Mouse (Mus musculus) neural tube, embryonic 11.5 days (tissue): ENCODE data around the gene Scamp1. TPM values are rescaled to one million over a fixed set of nuclear protein-coding genes. Genes with fewer than 3 reads are reported as not detected.
"Not testable (repeated sequence)": the region's sequence is repeated elsewhere in the genome, so short reads cannot be mapped to it uniquely, and the experiment has no call there.

Experiments
- ATAC-seq: fragments of 200-750 bp; cut with Nextera tagmentation; 2 replicates; pipeline ENCODE4 v1.8.0; 2017; ENCODE audit warnings: moderate number of reproducible peaks, mild to moderate bottlenecking, moderate TSS enrichment, moderate library complexity; ENCODE audit not compliant: insufficient read depth, low FRiP score, low TSS enrichment
- DNase-seq: peaks from one replicate; pipeline ENCODE4 v3.0.0-alpha.2; 2015; ENCODE audit warnings: low spot score
- H3K27ac ChIP-seq: fragments of 300-500 bp; sonication (generic); 2 replicates; pipeline ENCODE4 v1.5.1; 2014; ENCODE audit warnings: low read depth, mild to moderate bottlenecking, low read length
- H3K27me3 ChIP-seq: fragments of 300-500 bp; sonication (generic); 2 replicates; pipeline ENCODE4 v1.6.1; 2014; ENCODE audit warnings: mild to moderate bottlenecking, low read length, mixed read lengths; ENCODE audit not compliant: control insufficient read depth, insufficient read depth
- H3K36me3 ChIP-seq: fragments of 300-500 bp; sonication (generic); 2 replicates; pipeline ENCODE4 v1.6.1; 2014; ENCODE audit warnings: mild to moderate bottlenecking, low read length, moderate library complexity, mixed read lengths; ENCODE audit not compliant: control insufficient read depth, insufficient read depth
- H3K4me1 ChIP-seq: fragments of 300-500 bp; sonication (generic); 2 replicates; pipeline ENCODE4 v1.6.1; 2014; ENCODE audit warnings: low read length, mixed read lengths; ENCODE audit not compliant: control insufficient read depth, insufficient read depth
- H3K4me2 ChIP-seq: fragments of 300-500 bp; sonication (generic); 2 replicates; pipeline ENCODE4 v1.6.1; 2014; ENCODE audit warnings: low read depth, mild to moderate bottlenecking, moderate library complexity
- H3K4me3 ChIP-seq: fragments of 300-500 bp; sonication (generic); 2 replicates; pipeline ENCODE4 v1.5.1; 2014; ENCODE audit warnings: low read depth, low read length
- H3K9ac ChIP-seq: fragments of 300-500 bp; sonication (generic); 2 replicates; pipeline ENCODE4 v1.6.1; 2014; ENCODE audit warnings: mild to moderate bottlenecking, low read length
- H3K9me3 ChIP-seq: fragments of 300-500 bp; sonication (generic); 2 replicates; pipeline ENCODE4 v1.6.1; 2016; ENCODE audit warnings: low read length; ENCODE audit not compliant: control insufficient read depth
- WGBS: fragments of 180-500 bp; shearing (Covaris S2); extraction: QIAGEN DNeasy Blood & Tissue Kit; methylation state at CpG from one replicate; pipeline ENCODE4 v1.1.7; 2014; 5-methylcytosine and 5-hydroxymethylcytosine counted together
- polyA plus RNA-seq: library from polyadenylated mRNA; unstranded; fragments of >200 nt; fragmentation: Nextera tagmentation; extraction: Ambion mirVana; gene quantifications from 2 replicates; pipeline ENCODE4 v1.2.1, GENCODE M21; 2014

The Scamp1 gene
- polyA plus RNA-seq: 39.2 and 46.4 TPM in 2 replicates

DNA sequence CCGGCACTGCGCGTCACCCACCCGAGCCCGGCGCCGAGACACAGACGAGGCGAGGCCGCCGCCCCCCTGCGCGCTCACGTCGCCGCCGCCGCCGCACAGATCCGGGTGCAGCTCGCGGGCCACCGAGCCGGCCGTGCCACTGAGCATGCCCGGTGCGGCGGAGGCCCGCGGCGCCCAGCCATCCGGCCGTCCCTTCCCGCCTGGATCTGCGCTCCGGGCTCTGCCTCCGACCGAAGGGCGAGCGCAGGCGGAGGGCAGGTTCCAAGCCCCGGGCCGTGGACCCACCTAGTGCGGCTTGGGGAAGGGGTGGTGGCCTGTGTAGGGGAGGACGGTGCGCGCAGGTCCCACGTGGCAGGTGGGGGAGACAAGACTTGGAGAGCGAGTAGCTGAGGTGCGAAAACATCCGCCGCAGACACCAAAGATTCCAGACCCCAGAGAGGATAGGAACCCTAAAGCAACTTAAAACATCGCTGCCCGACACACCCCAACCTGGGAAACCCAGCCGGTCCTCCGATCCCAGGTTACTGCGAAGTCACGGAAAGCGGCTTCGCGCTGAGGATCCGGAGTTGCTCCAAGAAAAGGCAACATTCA, at the start of gene Scamp1:
TSS of gene Scamp1 (minus strand) at position 577 of the 591 bp plus-strand sequence.
- peak; percentile 97 for ATAC-seq
- Histone ChIP-seq H3K36me3 (no peaks in the 10 kb centered on the region), H3K27ac (peak within 1 kb of the TSS; percentile 6), H3K27me3 (no peaks in the 10 kb centered on the region), H3K4me1 (peaks cover 8% of the 10 kb centered on the region; the same call in 1 of the 2 replicates), H3K9ac (peak within 1 kb of the TSS; percentile 77), H3K4me2 (peak within 1 kb of the TSS; percentile 81), H3K9me3 (no peaks in the 10 kb centered on the region), H3K4me3 (peak within 1 kb of the TSS; percentile 78)
- 0% methylated on average over 52 of the region's 62 CpGs for WGBS
- DNase-seq: peak; percentile 94

DNA sequence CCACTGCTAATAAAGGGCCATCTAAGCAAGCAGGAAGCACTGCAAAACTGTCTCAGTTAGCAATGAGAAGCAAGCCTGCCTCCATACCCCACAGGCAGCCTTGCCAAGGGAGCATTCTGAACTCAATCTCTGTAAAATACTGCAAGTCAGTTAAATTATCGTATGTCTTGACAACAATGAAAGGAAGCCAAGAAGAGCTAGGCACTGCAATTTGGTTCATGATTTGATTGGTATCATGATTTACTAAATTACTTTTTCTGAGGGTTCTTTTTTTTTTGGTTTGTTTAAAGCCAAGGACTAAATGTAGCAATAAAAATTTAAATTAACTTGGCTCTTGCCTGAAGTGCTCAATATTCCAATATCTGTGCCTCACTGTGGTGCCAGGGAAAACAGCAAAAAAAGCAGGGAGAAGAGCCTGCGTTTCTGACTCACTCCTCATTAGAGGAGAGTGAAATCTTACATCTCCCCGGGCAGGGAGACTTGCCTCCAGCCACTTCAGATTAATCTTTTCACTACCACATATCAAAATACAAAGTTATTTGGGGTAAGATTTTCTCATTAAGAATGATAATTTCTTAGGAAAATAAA, 44.8 kb upstream of the Scamp1 start:
- no peaks in the 10 kb centered on the region for H3K4me1 ChIP-seq
- no peak overlapping the region for H3K4me2 ChIP-seq
- no peaks in the 10 kb centered on the region for H3K27me3 ChIP-seq
- ATAC-seq: no peak
- no peak for DNase-seq
- no peak overlapping the region for H3K9ac ChIP-seq
- H3K36me3 ChIP-seq: no peaks in the 10 kb centered on the region
- 81% methylated on average over 3 of the region's 3 CpGs for WGBS
- H3K4me3 ChIP-seq: no peak overlapping the region
- H3K9me3 ChIP-seq: no peaks in the 10 kb centered on the region
- H3K27ac ChIP-seq: no peak overlapping the region

DNA sequence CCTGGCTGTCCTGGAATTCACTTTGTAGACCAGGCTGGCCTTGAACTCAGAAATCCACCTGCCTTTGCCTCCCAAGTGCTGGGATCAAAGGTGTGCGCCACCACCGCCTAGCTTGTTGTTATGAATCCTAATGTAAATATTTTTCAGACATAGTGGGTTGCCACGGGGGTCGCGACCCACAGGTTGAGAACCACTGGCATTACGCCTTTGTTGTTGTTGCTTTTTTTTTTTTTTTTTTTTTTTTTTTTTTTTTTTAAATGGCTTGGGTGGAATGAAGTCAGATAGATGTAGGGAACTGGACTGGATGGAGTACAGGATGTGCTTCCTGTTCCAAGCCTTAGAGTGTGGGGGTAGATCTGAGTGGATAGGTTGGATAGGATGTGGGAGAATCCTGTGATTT, 43.3 kb upstream of the Scamp1 start:
- not testable (repeated sequence) for H3K27me3 ChIP-seq, H3K9ac ChIP-seq, H3K36me3 ChIP-seq, H3K27ac ChIP-seq, H3K9me3 ChIP-seq, DNase-seq, H3K4me2 ChIP-seq, H3K4me3 ChIP-seq, ATAC-seq, H3K4me1 ChIP-seq
- 91% methylated on average over 6 of the region's 6 CpGs for WGBS

GRCm38 (mm10) chr13:94328063-94328462, 42.4 kb upstream of the Scamp1 start:
- no peak overlapping the region for H3K4me3 ChIP-seq
- H3K27ac ChIP-seq: no peak overlapping the region
- no peak for ATAC-seq
- 66% methylated on average over 3 of the region's 3 CpGs for whole genome bisulfite sequencing
- no peaks in the 10 kb centered on the region for H3K27me3 ChIP-seq
- H3K36me3 ChIP-seq: no peaks in the 10 kb centered on the region
- H3K4me1 ChIP-seq: no peaks in the 10 kb centered on the region
- no peak overlapping the region for H3K4me2 ChIP-seq
- no peak overlapping the region for H3K9ac ChIP-seq
- H3K9me3 ChIP-seq: no peaks in the 10 kb centered on the region
- no peak for DNase-seq

DNA sequence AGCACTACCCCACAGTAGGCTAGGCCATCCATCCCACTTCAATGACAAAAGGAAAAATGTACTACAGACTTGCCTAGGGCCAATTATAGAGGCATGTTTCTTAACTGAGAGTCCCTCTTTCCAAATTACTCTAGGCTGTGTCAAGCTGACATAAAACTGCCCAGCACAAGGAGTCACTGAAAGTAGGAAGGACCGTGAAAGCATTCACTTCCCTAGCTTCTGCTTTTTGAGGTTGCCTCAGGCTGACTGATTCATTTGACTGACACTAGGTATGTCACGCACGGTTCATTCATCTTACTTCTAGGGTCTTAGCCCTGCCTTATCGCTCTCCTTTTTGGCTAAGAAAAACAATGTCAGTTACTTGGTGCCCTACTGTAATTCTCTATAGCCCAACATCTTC, 36.8 kb upstream of the Scamp1 start:
- WGBS: 96% methylated on average over 4 of the region's 4 CpGs
- Histone ChIP-seq H3K4me1 (no peaks in the 10 kb centered on the region), H3K36me3 (no peaks in the 10 kb centered on the region), H3K4me2 (no peak overlapping the region), H3K9me3 (no peaks in the 10 kb centered on the region), H3K27me3 (no peaks in the 10 kb centered on the region), H3K27ac (no peak overlapping the region), H3K9ac (no peak overlapping the region), H3K4me3 (no peak overlapping the region)
- no peak for DNase-seq
- no peak for ATAC-seq

GRCm38 (mm10) chr13:94321094-94321792, 35.6 kb upstream of the Scamp1 start:
- Histone ChIP-seq H3K4me2 (no peak overlapping the region), H3K9me3 (no peaks in the 10 kb centered on the region), H3K4me1 (no peaks in the 10 kb centered on the region), H3K27me3 (no peaks in the 10 kb centered on the region), H3K27ac (no peak overlapping the region), H3K36me3 (no peaks in the 10 kb centered on the region), H3K4me3 (no peak overlapping the region), H3K9ac (no peak overlapping the region)
- DNase-seq (no peak), ATAC-seq (no peak)
- WGBS: 84% methylated on average over 1 of the region's 1 CpGs

DNA sequence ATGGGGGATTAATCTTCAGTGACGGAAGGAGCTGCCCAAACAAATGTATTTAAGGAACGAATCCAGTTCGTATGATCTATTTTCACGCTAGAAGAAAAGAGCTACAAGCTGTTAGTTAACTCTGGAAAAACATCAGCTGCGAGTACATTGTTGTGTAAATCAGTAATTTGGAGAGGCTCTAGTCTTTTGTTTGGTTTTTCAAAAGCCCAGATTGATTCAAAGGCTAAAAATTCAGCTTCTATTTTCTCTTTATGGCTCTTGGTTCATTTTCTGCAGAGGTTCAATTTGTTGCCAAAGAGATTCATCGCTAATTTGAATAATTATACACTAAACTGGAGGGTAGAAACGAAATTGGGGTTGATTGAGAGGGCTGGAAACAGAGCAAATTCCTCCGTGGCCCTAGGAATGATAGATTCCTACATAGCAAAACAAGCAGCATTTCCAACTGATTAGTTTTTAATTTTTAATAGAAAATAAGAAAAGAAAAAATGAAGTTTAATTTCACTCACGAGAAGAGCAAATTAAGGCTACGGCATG, 31.4 kb upstream of the Scamp1 start:
- no peaks in the 10 kb centered on the region for H3K27me3 ChIP-seq
- ATAC-seq (no peak), DNase-seq (no peak)
- WGBS: 58% methylated on average over 10 of the region's 10 CpGs
- no peak overlapping the region for H3K9ac ChIP-seq
- H3K36me3 ChIP-seq: no peaks in the 10 kb centered on the region
- no peak overlapping the region for H3K27ac ChIP-seq
- H3K4me3 ChIP-seq: no peak overlapping the region
- no peaks in the 10 kb centered on the region for H3K4me1 ChIP-seq
- H3K9me3 ChIP-seq: no peaks in the 10 kb centered on the region
- H3K4me2 ChIP-seq: no peak overlapping the region

DNA sequence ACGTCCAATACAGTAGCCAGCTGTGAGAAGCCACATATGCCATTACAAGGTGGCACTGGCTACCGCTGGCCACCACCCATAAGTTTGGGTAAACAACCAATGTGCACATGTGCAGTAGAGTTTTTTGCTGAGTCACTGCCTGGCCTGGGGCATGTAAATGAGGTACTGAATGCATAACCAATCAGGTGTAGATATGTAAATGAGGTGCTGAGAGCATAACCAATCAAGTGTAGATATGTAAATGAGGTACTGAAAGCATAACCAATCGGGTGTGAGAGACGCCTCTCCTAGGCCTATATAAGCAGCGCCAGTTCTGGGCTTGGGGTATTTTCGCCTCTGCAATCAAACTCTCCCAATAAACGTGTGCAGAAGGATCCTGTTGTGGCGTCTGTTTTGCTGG, 27.2 kb upstream of the Scamp1 start:
- not testable (repeated sequence) for H3K9ac ChIP-seq, H3K9me3 ChIP-seq, ATAC-seq, H3K4me3 ChIP-seq, H3K4me2 ChIP-seq, H3K36me3 ChIP-seq, H3K27ac ChIP-seq, H3K4me1 ChIP-seq, DNase-seq, H3K27me3 ChIP-seq
- WGBS: 93% methylated on average over 8 of the region's 8 CpGs
